Mouse (Mus musculus): ENCODE measurements around the gene Lamtor5. TPM values are rescaled to one million over a fixed set of nuclear protein-coding genes. Genes with fewer than 3 reads are reported as not detected.
"Not testable (repeated sequence)": the region's sequence is repeated elsewhere in the genome, so short reads cannot be mapped to it uniquely, and the experiment has no call there.

The Lamtor5 gene
- total RNA-seq, 2 experiments from 2014 or later, result 64.6 to 66.8 TPM

DNA sequence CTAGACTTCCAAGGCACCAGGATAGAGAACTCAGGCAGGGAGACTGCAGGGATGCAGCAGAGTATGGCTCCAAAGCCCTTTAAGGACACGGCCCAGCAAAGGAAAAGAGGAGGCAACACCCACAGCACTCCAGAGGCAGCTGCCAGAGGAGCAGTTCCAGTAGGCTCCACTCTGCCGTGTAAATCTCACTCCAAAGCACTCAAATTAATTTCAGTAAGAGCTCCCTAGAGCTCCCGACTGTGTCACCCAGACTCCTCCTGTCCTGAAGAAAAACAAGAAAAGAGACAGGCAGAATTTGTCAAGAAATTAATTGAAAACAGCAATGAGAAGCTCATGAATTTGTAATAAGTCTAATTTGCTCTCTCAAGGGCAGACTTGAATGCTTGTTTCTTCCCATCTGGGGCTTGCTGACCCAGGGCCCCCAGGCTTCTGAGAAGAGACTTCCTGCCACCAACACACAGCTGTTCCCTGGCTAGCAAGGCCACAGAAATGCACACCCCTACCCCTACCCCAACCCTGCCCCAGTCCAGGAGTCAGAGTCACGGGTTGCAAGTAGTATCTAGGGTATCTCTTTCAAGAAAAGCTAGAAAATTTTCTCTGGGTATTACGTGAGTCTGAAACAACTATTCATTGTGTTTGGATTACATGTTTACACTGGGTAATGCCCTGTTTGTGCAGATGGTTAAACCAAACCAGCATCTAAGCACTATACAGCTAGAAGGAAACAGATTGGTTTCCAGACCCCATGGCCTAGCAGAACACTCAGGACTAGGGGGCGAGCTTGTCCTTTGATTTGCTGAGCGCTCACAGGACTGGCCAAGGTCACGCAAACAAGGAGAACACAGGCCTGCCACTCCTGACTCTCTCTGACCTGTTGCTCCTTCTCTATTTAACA lies 17.5 kb upstream of the Lamtor5 start:
- DNase-seq (ENCODE audit: low spot score in 2 of 2), result peak; percentile 24 to 34
- intact Hi-C loops (cut with DNase I), result no loop called here

DNA sequence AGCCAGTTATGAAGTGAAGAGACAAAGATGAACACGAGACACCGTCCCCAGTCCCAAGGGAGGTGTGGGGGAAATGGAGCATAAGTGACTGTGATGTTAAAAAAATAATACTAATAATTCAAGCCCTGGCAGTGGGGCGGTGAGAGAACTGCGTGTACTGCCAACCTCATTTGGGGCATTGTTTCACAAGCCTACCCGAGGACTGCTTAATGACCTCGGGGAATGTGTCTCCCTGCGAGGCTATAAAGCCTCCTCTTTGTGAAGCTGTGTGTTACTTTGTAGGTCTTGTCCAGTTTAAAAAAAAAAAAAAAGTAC lies 16.9 kb upstream of the Lamtor5 start:
- no peak for DNase-seq (ENCODE audit: low spot score in 2 of 2)
- intact Hi-C loops (cut with DNase I), result no loop called here

DNA sequence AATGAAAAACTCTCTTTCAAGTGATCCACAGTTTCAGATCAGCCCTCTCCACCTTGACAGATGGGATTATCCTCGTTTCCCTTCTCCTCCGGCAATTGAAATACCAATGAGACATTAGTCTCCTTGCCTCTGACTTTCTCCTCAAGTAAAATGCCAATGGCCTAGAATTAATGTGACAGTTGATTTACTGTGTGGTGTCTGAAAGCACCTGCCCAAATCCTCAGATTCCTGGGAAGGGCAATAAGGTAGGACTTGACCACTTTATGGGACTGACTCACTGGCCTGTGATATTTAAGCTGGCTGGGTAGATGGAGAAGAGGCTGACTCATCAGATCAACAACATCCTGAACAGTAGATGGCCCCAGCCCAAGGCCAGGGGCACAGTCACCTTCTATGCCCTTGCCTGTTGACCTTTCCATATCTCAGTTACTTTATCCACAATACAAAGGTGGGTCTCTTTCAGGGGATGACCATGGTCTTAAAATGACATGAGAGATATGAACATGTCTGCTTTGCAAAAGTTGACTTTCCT lies 11.8 kb upstream of the Lamtor5 start:
- DNase-seq (ENCODE audit: low spot score in 2 of 2), result no peak
- intact Hi-C loops (cut with DNase I), result no loop called here

DNA sequence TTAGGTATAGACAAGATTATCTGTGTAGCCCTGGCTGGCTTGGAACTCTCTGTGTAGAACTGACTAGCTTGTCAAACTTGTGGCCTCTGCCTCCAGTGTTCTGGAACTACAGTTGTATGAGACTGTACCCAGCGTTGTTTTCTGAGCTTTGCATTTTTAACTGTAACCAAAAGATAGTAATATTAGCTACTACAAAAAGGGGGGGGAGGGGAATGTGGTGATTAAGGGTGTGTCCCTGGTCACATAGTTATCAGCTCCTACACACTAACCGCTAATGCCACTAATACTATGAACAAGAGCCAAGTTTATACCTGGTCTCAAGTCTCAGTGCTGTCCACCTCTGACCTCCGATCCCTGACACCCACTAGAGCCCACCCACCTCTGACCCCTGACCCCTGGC lies 6.2 kb upstream of the Lamtor5 start:
- no peak for DNase-seq (ENCODE audit: low spot score in 2 of 2)
- intact Hi-C loops (cut with DNase I), result loop anchor here (2.0 to 5.0 kb wide), 2 partner anchors 66 to 160 kb away; no protein-coding TSS in a partner anchor

DNA sequence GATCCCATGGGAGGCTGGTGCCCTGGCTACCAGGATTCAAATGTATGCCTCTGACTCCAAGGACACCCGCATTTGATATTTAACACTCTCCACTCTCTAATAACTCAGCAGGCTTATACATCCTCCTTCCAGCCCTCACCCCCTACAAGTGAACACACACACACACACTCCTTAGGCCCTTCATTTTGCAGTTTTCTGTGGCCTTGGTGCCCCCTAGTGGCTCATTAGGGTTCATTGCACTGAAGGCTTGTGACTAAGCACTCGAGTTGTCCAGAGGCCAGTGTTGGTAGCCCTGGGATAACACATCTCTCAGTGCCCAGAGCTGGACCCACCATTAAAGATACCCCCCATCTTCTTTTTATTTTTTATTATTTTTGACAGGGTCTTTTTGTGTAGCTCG lies 4.8 kb upstream of the Lamtor5 start:
- intact Hi-C loops (cut with DNase I), result loop anchor here (1.0 to 5.0 kb wide), 4 partner anchors 41 to 191 kb away; no protein-coding TSS in a partner anchor

DNA sequence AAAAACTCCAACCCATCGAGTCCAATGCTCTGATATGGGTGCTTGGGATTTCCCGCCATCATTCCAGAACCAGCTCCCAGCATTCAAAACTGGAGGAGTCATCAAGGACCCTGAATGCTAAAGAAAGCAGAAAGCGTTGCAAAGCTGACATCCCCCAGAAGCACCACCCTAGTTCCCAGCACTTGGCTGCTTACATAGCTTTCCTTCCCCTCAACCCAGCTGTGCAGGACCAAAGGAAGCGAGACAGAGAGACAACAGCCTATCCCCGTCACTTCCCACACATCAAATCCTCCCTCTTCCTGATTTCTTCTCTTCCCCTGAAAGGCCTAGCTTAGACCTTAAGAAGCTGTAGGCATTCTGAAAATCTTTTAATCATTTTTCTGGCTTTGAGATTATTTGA lies 3.3 kb upstream of the Lamtor5 start:
- intact Hi-C loops (cut with DNase I), result loop anchor here (5.0 kb wide), 1 partner anchor 57 kb away; the partner anchor contains the start of gene Rbm15
- DNase-seq (ENCODE audit: low spot score in 2 of 2), result no peak

More for the DNA sequence above, 4.8 kb upstream of the Lamtor5 start:
- DNase-seq (ENCODE audit: low spot score in 2 of 2), result peak; percentile 61 to 74

DNA sequence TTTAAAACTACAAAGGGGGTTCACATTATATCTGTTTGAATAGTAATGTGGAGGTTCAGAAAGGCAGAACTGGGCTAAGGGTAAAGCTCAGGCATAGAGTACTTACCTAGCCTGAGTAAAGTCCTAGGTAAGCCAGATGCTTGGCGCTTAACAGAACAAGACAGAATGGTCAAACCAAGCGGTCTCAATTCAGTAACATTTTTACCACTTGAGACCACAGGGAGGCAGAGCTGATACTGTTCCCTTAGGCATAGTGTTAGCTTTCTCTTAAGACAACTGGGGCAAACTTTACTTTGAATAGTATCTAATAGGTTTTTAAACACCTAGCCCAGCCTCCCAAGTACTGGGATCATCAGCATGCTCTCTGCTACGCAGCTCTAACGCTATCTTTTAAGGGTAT lies 2.7 kb upstream of the Lamtor5 start:
- no peak for DNase-seq (ENCODE audit: low spot score in 2 of 2)
- intact Hi-C loops (cut with DNase I), result loop anchor here (5.0 kb wide), 1 partner anchor 56 kb away; the partner anchor contains the start of gene Rbm15

DNA sequence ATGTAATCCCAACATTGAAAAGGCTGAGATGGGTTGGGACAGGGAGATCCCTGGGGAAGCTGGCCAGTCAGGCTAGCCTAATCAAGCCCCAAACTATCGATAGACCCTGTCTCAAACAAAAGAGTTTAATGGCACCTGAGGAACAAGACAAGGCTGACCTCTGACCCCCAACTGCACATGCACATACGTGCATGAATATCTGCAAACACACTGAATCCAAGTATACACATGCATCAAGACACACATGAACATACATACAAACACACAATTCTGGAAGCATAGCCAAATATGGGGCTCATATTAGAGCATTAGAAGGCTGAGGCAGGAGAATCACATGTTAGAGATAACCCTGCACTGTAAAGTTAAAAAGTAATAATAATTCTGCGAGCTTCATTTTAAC lies 2.0 kb upstream of the Lamtor5 start:
- DNase-seq (ENCODE audit: low spot score in 2 of 2), result no peak
- intact Hi-C loops (cut with DNase I), result loop anchor here (5.0 kb wide), 1 partner anchor 56 kb away; the partner anchor contains the start of gene Rbm15

DNA sequence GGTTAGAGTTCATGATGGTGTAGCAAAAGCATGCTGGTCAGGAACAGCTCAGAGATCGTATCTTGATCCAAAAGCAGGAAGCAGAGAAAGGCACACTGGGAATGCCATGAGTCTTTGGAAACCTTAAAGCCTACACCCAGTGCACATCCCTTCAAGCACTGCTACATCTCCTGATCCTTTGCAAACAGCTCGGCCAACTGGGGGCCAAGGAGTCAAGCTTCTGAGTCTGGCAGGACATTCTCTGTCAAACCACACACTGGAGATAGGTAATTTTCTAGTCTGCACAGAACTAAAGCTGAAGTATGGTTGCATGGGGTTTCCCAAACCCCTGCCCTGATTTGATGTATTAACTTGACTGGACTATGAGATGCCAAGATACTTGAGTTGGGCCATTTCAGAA lies 7.5 kb downstream of the Lamtor5 start:
- no peak for DNase-seq (ENCODE audit: low spot score in 2 of 2)
- intact Hi-C loops (cut with DNase I), result no loop called here

DNA sequence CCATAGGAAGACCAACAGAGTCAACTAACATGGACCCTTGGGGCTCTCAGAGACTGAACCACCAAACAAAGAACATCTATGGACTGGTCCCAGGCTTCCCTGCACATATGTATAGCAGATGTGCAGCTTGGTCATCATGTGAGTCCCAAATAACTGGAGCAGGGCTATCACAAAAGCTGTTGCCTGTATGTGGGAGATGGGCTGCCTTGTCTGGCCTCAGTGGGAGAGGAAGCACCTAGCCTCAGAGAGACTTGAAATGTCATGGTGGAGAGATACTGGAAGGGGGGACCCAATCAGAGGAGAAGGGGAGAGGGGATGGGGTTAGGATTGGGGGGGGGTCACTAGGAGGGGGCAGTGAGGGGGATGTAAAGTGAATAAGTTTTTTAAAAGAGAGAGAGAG lies 8.7 kb downstream of the Lamtor5 start:
- DNase-seq (ENCODE audit: low spot score in 2 of 2), result no peak
- intact Hi-C loops (cut with DNase I), result no loop called here

DNA sequence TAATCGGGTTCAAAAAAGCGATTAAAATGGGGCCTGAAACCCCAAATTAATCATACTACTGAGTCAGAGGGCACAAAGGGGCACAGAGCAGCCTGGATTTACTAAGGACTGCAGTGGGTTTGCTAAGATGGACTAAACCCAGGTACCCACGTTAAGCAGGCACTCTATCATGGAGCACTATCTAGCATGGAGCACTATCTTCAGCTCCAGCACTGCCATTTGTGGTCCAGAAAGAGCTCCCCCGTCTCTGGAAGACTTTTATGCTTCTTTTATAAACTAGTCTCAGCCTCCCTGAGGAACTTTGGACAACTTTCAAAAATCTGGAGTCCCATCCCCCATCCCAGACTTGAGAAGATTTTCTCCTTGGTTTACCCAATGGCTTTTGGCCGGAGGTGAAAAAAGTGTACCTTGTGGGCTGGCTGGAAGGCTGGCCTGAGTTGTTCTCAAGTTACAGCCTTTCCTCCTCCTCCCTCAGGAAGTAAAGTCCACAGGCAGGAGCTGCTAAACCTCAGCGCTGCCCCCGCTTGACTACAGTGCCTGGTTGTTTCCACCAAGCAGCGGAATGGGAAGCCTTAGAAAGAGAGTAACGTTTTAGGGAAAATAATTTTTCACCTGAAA lies 12.2 kb downstream of the Lamtor5 start, which contains the start of gene Slc16a4:
Gene Slc16a4 (plus strand): TSS at position 467 of the 618 bp plus-strand sequence.
- DNase-seq (ENCODE audit: low spot score in 2 of 2), result no peak
- intact Hi-C loops (cut with DNase I), result no loop called here

DNA sequence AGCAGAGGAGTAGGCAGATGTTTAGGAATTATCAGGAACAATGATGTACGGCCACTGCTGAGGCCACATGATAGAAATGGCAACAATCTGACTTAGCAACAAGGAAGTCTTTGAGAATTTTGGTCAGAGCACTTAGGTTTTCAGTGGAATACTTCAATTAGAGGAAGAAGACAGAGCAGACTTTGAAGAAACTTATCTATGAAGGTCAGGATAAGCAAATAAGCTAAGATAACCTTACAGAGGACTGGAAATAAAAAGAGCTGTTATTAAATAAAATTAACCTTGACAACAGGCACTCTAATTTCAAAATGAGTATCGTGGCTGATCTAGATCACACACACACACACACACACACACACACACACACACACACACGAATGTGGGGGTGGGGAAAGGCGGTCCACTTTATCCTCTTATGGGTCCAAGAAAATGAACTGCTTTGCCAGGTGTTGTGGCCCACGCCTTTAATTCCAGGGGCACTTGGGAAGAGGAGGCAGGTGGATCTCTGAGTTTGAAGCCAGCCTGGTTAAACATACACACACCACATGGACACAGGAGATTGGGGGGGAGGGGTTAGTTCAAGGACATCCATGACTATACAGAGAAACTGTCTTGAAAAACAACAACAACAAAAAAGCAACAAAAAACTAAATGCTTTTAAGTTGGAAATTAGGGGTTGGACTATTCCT lies 17.2 kb downstream of the Lamtor5 start:
- no peak for DNase-seq (ENCODE audit: low spot score in 2 of 2)
- intact Hi-C loops (cut with DNase I), result no loop called here

DNA sequence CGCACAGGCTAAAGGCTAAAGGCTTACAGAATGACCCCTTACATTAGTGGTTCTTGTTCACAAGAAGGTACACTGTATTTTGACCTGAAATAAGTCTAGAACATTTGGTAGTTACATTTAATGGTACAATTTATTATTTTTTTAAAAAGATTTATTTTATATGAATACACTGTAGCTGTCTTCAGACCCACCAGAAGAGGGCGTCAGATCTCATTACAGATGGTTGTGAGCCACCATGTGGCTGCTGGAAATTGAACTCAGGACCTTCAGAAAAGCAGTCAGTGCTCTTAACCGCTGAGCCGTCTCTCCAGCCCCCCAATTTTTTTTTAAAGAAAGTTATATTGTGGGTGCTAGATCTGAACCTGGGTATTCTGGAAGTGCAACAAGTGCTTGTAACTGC lies 18.3 kb downstream of the Lamtor5 start:
- intact Hi-C loops (cut with DNase I); DNase-seq (ENCODE audit: low spot score in 2 of 2): not testable (repeated sequence)

DNA sequence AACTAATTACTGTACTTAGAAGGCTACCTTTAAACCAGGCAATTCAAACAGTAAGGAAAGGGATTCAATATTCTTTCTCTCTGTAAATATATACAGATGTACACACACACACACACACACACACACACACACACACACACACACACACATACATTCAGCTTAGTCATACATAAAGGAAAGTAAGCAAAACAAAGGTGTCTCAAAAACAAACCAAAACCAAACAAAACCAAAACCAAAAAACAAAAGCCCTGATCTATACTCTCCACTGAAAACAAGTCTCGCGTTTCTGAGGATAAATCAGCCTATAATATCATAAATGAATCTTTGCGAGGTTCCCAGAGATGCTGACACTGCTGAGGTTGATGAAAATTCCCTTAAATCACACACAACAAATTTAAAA lies 38.7 kb downstream of the Lamtor5 start:
- intact Hi-C loops (cut with DNase I), result no loop called here

DNA sequence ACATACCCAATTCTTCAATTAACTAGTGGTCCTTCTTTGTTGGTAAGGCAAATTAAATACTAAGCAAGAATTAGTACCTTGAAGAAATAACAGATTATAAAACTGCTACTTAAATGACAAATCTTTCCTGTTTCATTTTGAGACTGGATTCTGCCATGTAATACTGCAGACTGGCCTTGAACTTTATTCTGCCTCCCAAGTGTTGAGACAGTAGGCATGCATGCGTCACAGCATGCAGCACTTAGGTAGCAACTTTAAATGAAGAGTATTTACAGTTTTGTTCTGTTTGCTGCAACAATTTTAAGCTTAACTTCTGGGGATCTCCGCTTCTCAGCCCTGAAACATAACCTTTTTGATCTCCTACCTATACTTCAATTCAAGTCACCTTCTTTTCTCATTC lies 42.5 kb downstream of the Lamtor5 start:
- no peak for DNase-seq (ENCODE audit: low spot score in 2 of 2)
- intact Hi-C loops (cut with DNase I), result no loop called here

More for the DNA sequence above, 38.7 kb downstream of the Lamtor5 start:
- DNase-seq (ENCODE audit: low spot score in 2 of 2), result no peak

DNA sequence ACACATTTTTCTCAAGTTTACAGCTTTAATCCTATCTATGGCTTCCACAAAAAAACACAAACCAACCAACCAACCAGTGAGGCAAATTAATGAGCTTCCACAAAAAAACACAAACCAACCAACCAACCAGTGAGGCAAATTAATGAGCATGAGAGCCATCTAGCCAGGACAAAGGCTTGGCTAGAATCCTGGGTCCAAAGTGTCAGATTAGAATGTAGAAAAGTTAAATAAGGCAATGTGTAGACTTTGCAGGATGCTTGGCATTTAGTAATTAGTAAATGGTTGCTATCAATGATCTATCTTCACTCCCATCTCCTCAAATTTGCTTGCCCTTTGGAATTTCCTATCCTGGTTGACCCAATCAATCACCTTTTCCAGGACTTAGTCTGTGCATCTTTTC lies 43.1 kb downstream of the Lamtor5 start:
- DNase-seq (ENCODE audit: low spot score in 2 of 2), result no peak
- intact Hi-C loops (cut with DNase I), result no loop called here

DNA sequence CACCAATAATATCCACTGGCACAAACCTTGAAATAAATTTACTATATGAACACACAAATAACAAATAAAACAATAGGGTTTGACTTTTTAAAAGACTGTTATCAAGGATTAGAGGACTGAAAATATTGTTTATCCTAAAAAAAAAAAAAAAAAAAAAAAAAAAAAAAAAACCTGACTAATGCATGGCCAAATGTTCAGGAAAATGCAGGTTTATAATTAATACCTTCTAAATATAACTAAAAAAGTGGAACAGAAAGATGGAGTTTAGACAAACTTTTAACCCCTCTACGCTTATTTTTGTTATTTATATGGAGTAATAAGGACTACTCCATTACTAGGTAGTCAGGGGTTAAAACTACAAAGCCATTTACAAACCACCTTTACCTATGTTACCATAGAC lies 47.8 kb downstream of the Lamtor5 start:
- no peak for DNase-seq (ENCODE audit: low spot score in 2 of 2)
- intact Hi-C loops (cut with DNase I), result no loop called here

DNA sequence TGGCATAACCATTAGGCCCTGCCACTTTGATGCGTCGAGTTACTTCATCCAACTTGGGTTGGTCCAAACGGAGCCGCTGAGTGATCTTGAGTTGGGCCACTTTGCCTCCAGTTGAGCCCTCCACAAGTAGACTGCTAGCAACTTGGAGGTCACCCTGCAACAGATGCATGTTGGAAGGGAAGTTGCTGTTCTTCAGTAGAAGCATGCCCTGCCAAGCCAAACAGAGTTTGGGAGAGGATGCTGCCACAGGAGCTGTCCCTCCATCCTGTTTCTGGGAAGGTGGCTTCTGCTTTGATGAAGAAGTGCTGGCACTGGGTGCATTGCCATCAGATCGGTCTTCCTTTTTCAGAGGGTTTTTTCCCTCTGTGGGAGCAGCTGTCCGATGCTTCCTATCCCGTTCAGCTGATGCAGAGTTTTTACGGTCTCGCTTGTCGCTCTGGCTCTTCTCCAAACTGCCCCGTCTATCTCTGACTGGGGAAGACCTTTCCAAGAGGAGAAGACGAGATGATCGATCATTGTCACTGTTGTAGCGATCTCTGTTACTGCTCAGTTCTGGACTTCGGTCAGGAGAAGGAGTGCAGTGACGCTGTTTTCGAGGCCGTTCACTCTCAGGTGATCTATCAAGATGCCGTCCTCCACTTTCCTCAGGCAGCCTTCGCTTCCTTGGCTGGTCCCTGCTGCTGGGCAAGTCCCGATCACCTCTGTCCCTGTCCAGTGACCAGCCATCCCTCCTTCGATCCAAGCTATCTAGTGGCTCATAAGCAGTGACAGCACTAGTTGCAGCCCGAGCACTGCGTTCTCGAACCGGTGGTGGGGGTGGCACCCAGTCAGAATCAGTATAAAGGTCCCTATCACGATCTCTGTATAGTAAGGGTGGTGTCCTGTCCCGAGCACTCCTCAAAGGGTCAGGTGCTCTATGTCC lies 52.1 kb downstream of the Lamtor5 start:
- DNase-seq (ENCODE audit: low spot score in 2 of 2), result no peak
- intact Hi-C loops (cut with DNase I), result loop anchor here (5.0 kb wide), 1 partner anchor 53 kb away; the partner anchor contains the start of gene Lamtor5

DNA sequence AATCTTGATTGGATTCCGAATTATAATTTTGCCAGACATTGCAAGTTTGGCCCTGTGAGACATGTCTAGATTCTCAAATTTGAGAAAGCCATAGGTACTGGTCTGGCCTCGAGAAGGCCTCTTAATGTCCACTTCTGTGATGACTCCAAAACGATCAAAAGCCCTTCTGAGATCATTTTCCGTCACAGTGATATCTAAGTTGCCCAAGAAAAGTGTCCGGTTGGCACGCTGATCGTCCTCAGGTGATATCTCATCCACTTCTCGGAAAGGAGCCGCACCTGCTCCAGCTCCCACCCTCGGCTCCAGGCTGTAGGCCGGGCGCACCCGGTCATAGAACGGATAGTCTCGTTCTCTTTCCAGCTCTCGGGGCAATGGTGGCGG lies 53.1 kb downstream of the Lamtor5 start:
- no peak for DNase-seq (ENCODE audit: low spot score in 2 of 2)
- intact Hi-C loops (cut with DNase I), result loop anchor here (5.0 kb wide), 1 partner anchor 54 kb away; the partner anchor contains the start of gene Lamtor5

Data from left cerebral cortex, postnatal 36 days (tissue).